Mouse (Mus musculus): ENCODE results near the gene Plxdc2. TPM values are rescaled to one million over a fixed set of nuclear protein-coding genes. Genes with fewer than 3 reads are reported as not detected.

The Plxdc2 gene
- polyA plus RNA-seq, 1 experiment, result 0.29 TPM

DNA sequence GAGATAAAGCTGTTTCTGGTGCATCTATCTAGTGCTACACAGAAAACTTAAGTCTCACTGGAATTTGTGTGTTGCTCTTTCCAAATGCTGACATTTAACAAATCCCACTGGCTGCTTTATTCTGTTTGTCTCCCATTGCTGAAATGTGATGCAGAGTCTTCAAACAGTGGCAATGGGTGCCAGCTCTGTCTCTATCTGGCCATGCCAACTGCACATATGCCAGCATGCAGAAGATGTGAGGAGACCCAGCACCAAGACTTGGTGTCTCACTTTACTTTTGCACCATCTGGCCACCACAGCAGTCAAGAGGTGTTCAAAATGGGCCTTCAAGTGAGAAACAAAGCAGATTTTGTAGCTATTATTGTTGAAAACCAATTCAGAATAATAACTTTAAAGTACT is 439.2 kb downstream of the Plxdc2 start:
- no peaks in the 10 kb centered on the region for H3K27me3 ChIP-seq (ENCODE audit: control insufficient read depth, insufficient read depth, insufficient read length)

More for the DNA sequence above, 439.2 kb downstream of the Plxdc2 start:
- no peaks in the 10 kb centered on the region for H3K36me3 ChIP-seq (ENCODE audit: control insufficient read depth, insufficient read depth)
- H3K79me3 ChIP-seq (ENCODE audit: low read depth), result no peaks in the 10 kb centered on the region
- H3ac ChIP-seq (ENCODE audit: control insufficient read depth, insufficient read length, low read depth), result no peak overlapping the region
- no peak for TF ChIP-seq MYOD1 (IDR thresholded peaks at IDR 0.05; ENCODE audit: control insufficient read depth, insufficient read length, low read depth)
- TF ChIP-seq CEBPB (IDR thresholded peaks at IDR 0.05; ENCODE audit: low read depth), result no peak
- no peak for TF ChIP-seq MYOG (IDR thresholded peaks at IDR 0.05; ENCODE audit: control insufficient read depth, extremely low read depth, insufficient read length)
- no peak for TF ChIP-seq USF1 (IDR thresholded peaks at IDR 0.05; ENCODE audit: low read depth)
- TF ChIP-seq CTCF (IDR thresholded peaks at IDR 0.05; ENCODE audit: control insufficient read depth, insufficient read depth, insufficient read length), result no peak
- TF ChIP-seq FOSL1 (IDR thresholded peaks at IDR 0.05; ENCODE audit: insufficient read depth, low read length, poor library complexity, severe bottlenecking), result no peak
- TF ChIP-seq MAX (IDR thresholded peaks at IDR 0.05), result no peak
- no peaks in the 10 kb centered on the region for H3K79me2 ChIP-seq (ENCODE audit: control insufficient read depth, insufficient read depth)
- H3K4me3 ChIP-seq (ENCODE audit: insufficient read depth, poor library complexity, severe bottlenecking), result no peak overlapping the region
